Mouse (Mus musculus) ES-E14 (cell line): ENCODE measurements around the gene Poc1a. TPM values are rescaled to one million over a fixed set of nuclear protein-coding genes. Genes with fewer than 3 reads are reported as not detected.

Source experiments
- DNase-seq: peaks from one replicate; pipeline ENCODE4 v3.0.0-alpha.2; 2013; ENCODE audit warnings: low read depth, low spot score
- H3K27ac ChIP-seq: 2 replicates; pipeline ENCODE4 v1.5.1; 2012; ENCODE audit warnings: low read depth, mild to moderate bottlenecking, low read length, moderate library complexity, mixed read lengths; ENCODE audit not compliant: poor library complexity, insufficient read depth, severe bottlenecking
- H3K36me3 ChIP-seq: 2 replicates; pipeline ENCODE4 v1.6.1; 2012; ENCODE audit warnings: mild to moderate bottlenecking, low read length, moderate library complexity, mixed read lengths; ENCODE audit not compliant: control insufficient read depth, poor library complexity, insufficient read depth, severe bottlenecking
- H3K4me1 ChIP-seq, 2 experiments: fragments of 150-350 bp in 1 of 2; sonication (generic) in 1 of 2; 2 replicates each; pipeline ENCODE4 v1.6.1; 2012; ENCODE audit warnings: low read length in 2 of 2, mild to moderate bottlenecking in 1 of 2, mixed read lengths in 1 of 2; ENCODE audit not compliant: control insufficient read depth in 2 of 2, insufficient read depth in 2 of 2, poor library complexity in 1 of 2
- H3K4me3 ChIP-seq, 2 experiments: fragments of 150-350 bp in 1 of 2; sonication (generic) in 1 of 2; 2 replicates each; pipeline ENCODE4 v1.5.1; 2012; ENCODE audit warnings: low read length in 2 of 2, low read depth in 1 of 2, mild to moderate bottlenecking in 1 of 2, mixed read lengths in 1 of 2; ENCODE audit not compliant: insufficient read depth in 1 of 2, poor library complexity in 1 of 2, severe bottlenecking in 1 of 2
- H3K9ac ChIP-seq: 2 replicates; pipeline ENCODE4 v1.6.1; 2012; ENCODE audit warnings: low read depth, mild to moderate bottlenecking, low read length, mixed read lengths; ENCODE audit not compliant: poor library complexity, insufficient read depth, severe bottlenecking
- H3K9me3 ChIP-seq: fragments of 150-350 bp; sonication (generic); 2 replicates; pipeline ENCODE4 v1.6.1; 2012; ENCODE audit warnings: low read depth, mild to moderate bottlenecking, low read length; ENCODE audit not compliant: control insufficient read depth, insufficient read depth
- CHD2 ChIP-seq: IDR thresholded peaks from 2 replicates; pipeline ENCODE4 v1.6.1; 2014; ENCODE audit warnings: mild to moderate bottlenecking, low read depth, low read length, inconsistent platforms
- HCFC1 ChIP-seq: IDR thresholded peaks from 2 replicates; pipeline ENCODE4 v1.6.1; 2012; ENCODE audit warnings: low read length, inconsistent platforms, borderline replicate concordance; ENCODE audit not compliant: insufficient read depth
- MAFK ChIP-seq: IDR thresholded peaks from 2 replicates; pipeline ENCODE4 v1.6.1; 2014; ENCODE audit warnings: mild to moderate bottlenecking, low read depth, low read length, inconsistent platforms; ENCODE audit not compliant: insufficient read depth
- ZC3H11A ChIP-seq: IDR thresholded peaks from 2 replicates; pipeline ENCODE4 v1.6.1; 2012; ENCODE audit warnings: low read depth, mild to moderate bottlenecking, inconsistent platforms, low read length, borderline replicate concordance
- ZNF384 ChIP-seq: IDR thresholded peaks from 2 replicates; pipeline ENCODE4 v1.6.1; 2012; ENCODE audit warnings: low read depth, low read length, inconsistent platforms
- in situ Hi-C, 2 experiments: fragments of 600-800 bp; cut with MboI; formaldehyde crosslinking; loops; one replicate each; pipeline ENCODE4 v1.15.1; 2025; ENCODE audit warnings: low sequenced_read_pairs in 2 of 2, inconsistent platforms in 1 of 2; ENCODE audit not compliant: unreplicated experiment in 2 of 2
- total RNA-seq: library from RNA; depleted of rRNA; stranded (reverse); fragments of 300-350 nt; gene quantifications from 2 replicates; pipeline ENCODE4 v1.2.3, GENCODE M21; 2012

The Poc1a gene
- total RNA-seq, 1 experiment, result 21.2 TPM

DNA sequence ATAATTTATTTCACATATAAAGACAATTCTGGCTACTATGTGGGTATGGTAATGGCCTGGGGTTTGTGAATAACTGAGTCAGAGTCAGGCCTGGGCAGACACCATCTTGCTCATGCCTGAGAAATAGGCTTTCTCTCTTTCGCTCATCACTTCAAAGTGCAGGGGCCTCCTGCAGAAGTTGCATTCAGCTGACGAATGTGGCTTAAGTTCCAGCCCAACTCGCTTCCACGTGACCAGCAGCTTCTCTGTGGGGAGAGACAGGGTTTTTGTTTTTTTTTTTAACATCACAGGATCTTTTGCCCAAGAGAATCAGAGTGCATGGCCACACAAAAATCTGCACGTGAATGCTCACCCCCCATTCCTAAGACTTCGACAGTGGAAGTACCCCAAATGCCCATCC, 46.9 kb upstream of the Poc1a start:
- H3K36me3 ChIP-seq, result peaks cover 18% of the 10 kb centered on the region; the same call in 1 of the 2 replicates

GRCm38 (mm10) chr9:106235194-106235830, 45.5 kb upstream of the Poc1a start:
- no peak for TF ChIP-seq ZNF384
- no peak for TF ChIP-seq ZC3H11A
- TF ChIP-seq HCFC1, result no peak
- TF ChIP-seq MAFK, result no peak
- TF ChIP-seq CHD2, result no peak
- Histone ChIP-seq H3K27ac (no peak overlapping the region), H3K4me3 (no peak overlapping the region), H3K36me3 (peaks cover 21% of the 10 kb centered on the region; the same call in 1 of the 2 replicates), H3K9ac (no peak overlapping the region), H3K4me1 (peaks cover 0 to 6% of the 10 kb centered on the region in 2 experiments; a peak in 2 of 4 replicates), H3K9me3 (no peaks in the 10 kb centered on the region)
- no peak for DNase-seq
- in situ Hi-C loops, result no loop called here

More for the DNA sequence above, 46.9 kb upstream of the Poc1a start:
- DNase-seq, result no peak
- in situ Hi-C loops, result no loop called here
- no peaks in the 10 kb centered on the region for H3K9me3 ChIP-seq
- no peak overlapping the region for H3K27ac ChIP-seq
- no peak overlapping the region for H3K9ac ChIP-seq
- peaks cover 0 to 9% of the 10 kb centered on the region in 2 experiments; a peak in 2 of 4 replicates for H3K4me1 ChIP-seq
- TF ChIP-seq HCFC1 (no peak), MAFK (no peak)
- no peak overlapping the region for H3K4me3 ChIP-seq

GRCm38 (mm10) chr9:106236156-106236817, 44.6 kb upstream of the Poc1a start:
- DNase-seq, result no peak
- Histone ChIP-seq H3K4me1 (peaks cover 0 to 2% of the 10 kb centered on the region in 2 experiments; a peak in 1 of 4 replicates), H3K9me3 (no peaks in the 10 kb centered on the region), H3K9ac (no peak overlapping the region), H3K4me3 (no peak overlapping the region), H3K36me3 (peaks cover 26% of the 10 kb centered on the region; the same call in 1 of the 2 replicates), H3K27ac (no peak overlapping the region)
- no peak for TF ChIP-seq ZNF384
- in situ Hi-C loops, result no loop called here

DNA sequence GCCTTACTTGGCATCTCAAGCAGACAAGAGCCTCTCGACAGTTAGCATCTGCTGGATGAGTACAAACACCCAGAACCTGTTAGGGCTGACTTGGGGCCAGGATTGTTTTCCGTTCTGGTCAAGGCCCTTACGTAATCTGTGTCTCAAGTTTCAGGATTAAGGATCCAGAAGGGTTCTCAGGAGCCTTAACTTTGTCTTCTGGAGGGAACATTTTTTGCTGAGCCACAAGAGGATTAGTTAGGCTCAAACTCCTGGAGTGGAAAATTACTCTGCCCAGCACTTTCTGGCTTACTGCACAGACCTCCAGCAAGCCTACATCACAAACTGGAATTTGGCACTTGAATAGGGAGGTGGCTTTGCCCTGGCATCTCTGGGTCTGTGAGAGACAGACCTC, 44.0 kb upstream of the Poc1a start:
- in situ Hi-C loops, result no loop called here
- H3K4me1 ChIP-seq, result no peaks in the 10 kb centered on the region; a peak in 1 of 4 replicates
- H3K27ac ChIP-seq, result no peak overlapping the region
- H3K4me3 ChIP-seq, result no peak overlapping the region
- no peak for TF ChIP-seq HCFC1
- TF ChIP-seq MAFK, result no peak
- TF ChIP-seq CHD2, result no peak
- TF ChIP-seq ZC3H11A, result no peak
- no peak for TF ChIP-seq ZNF384
- DNase-seq, result no peak
- H3K9ac ChIP-seq, result no peak overlapping the region
- H3K9me3 ChIP-seq, result no peaks in the 10 kb centered on the region
- H3K36me3 ChIP-seq, result peaks cover 29% of the 10 kb centered on the region; the same call in 1 of the 2 replicates

GRCm38 (mm10) chr9:106237401-106237800, 43.5 kb upstream of the Poc1a start:
- DNase-seq, result no peak
- H3K36me3 ChIP-seq, result peaks cover 29% of the 10 kb centered on the region; the same call in 1 of the 2 replicates
- in situ Hi-C loops, result no loop called here
- no peaks in the 10 kb centered on the region; a peak in 1 of 4 replicates for H3K4me1 ChIP-seq
- no peak overlapping the region for H3K27ac ChIP-seq
- H3K9me3 ChIP-seq, result no peaks in the 10 kb centered on the region
- H3K9ac ChIP-seq, result no peak overlapping the region
- no peak overlapping the region for H3K4me3 ChIP-seq
- TF ChIP-seq ZNF384 (no peak), MAFK (no peak), CHD2 (no peak), HCFC1 (no peak), ZC3H11A (no peak)
